Mouse (Mus musculus) forelimb bud, embryonic 11.5 days (tissue): Measurements from ENCODE around the gene St3gal3.
A peak's percentile ranks its signal among the peaks of the same experiment; 100 is the strongest.

Experiments used
- DNase-seq: peaks from one replicate; pipeline ENCODE4 v3.0.0-alpha.2; 2012; ENCODE audit warnings: low read depth, low spot score

St3gal3 gene

GRCm38 (mm10) chr4:117928699-117929241 is 205.9 kb downstream of the St3gal3 start:
- DNase-seq, result peak; percentile 67

DNA sequence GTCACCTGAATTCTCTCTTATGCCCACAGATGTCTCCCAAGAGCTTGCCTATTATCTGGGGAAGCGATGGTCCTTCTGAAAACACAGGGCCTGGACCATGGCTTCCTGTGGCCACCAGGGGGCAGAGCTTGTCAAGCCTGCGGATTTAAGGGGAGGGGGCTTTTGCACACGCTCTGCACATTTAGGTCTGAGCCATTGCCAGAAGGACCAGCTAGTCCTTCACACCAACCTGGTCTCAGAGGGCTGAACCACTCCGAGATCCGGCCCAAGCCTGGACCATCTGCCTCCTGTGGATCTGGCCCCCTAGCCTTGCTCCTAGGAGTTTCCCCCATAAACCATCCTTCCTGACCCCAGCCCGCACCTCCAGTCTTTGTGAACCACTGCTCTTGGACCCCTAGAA is 206.5 kb downstream of the St3gal3 start:
- peak; percentile 82 for DNase-seq

DNA sequence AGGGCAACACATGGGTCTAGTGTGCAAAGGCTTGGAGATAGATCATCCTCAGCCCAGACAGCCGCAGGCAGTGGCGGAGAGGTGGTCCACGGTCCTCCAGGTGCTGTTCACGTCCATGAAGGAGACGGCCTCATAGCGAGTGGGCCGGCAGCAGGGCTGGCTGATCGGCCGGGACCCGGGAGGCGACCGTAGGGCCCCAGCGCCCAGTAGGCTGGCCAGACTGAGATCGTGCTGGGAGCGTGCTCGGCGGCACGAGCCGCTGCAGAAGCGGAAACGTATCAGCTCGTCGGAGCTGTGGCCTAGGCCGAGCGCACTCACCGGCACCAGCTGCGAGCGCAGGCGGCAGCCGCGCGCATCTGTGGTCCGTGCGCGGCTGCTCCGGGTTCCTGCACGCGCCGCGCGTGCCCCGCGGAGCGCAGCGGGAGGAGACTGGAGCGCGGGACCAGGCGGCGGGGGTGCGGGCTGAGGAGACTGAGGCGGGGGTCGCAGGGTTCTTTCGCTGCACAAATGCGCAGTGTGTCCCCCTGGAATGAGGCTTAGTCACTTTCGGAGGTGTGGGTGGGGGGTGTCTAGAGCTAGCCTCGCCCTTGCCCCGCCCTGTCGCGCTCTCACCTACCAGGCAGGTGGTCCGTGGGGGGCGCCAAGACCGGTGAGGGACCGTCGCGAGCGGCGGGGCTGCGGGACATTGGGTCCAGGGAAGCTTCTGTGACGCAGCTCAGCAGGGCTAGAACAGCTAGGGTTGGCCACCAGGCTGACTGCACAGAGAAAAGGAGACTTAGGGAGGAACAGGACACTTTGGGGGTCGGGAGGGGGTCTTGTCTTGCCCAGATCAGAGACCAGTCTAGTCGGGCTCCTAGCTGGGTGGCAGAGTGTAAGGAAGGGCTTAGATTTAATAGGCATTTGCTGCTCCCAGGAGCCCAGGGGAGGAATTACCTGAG is 207.9 kb downstream of the St3gal3 start:
- DNase-seq, result peak; percentile 53

GRCm38 (mm10) chr4:117924916-117925315 is 209.8 kb downstream of the St3gal3 start:
- DNase-seq, result no peak

- no peak for DNase-seq
These were observed 211.3 kb downstream of the St3gal3 start for GRCm38 (mm10) chr4:117923450-117923849.

- DNase-seq, result no peak
These were observed 213.4 kb downstream of the St3gal3 start for GRCm38 (mm10) chr4:117921358-117921757.

- DNase-seq, result no peak
These were observed 216.0 kb downstream of the St3gal3 start for GRCm38 (mm10) chr4:117918762-117919161.

- DNase-seq, result no peak
These were observed 216.5 kb downstream of the St3gal3 start for GRCm38 (mm10) chr4:117918261-117918660.

GRCm38 (mm10) chr4:117917847-117918246 is 216.9 kb downstream of the St3gal3 start:
- DNase-seq, result no peak

GRCm38 (mm10) chr4:117917402-117917801 is 217.3 kb downstream of the St3gal3 start:
- DNase-seq, result no peak

- DNase-seq, result no peak
These were observed 218.3 kb downstream of the St3gal3 start for GRCm38 (mm10) chr4:117916386-117916785.

- no peak for DNase-seq
These were observed 219.1 kb downstream of the St3gal3 start for GRCm38 (mm10) chr4:117915489-117916105.

- peak; percentile 94 for DNase-seq
These were observed 219.9 kb downstream of the St3gal3 start, which contains the start of gene Ipo13 for GRCm38 (mm10) chr4:117914591-117915442. Gene Ipo13 (minus strand): TSS chr4:117914999.

DNA sequence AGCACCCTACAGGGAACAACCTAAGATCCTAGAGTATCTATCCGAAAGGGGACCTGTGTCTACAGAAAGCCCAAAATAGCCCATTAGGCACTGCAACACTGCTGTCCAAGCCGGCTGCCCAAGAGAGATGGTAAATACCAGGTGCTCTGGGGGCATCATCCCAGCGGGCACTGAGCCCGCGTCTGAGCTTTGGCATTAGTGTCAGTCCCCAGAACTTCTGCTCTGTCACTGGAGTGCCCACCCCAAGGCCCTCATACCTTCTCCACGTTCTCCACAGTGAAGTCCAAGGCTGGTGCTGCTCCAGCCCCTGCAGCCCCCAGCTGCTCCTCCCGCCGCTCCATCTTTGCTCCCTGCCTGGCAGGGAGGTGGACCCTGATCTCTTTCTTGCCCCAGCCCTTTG is 220.7 kb downstream of the St3gal3 start:
- no peak for DNase-seq

- no peak for DNase-seq
These were observed 221.3 kb downstream of the St3gal3 start for GRCm38 (mm10) chr4:117913421-117913820.

GRCm38 (mm10) chr4:117912685-117913273 is 221.9 kb downstream of the St3gal3 start:
- DNase-seq, result no peak

- DNase-seq, result no peak
These were observed 222.6 kb downstream of the St3gal3 start for GRCm38 (mm10) chr4:117912131-117912561.

DNA sequence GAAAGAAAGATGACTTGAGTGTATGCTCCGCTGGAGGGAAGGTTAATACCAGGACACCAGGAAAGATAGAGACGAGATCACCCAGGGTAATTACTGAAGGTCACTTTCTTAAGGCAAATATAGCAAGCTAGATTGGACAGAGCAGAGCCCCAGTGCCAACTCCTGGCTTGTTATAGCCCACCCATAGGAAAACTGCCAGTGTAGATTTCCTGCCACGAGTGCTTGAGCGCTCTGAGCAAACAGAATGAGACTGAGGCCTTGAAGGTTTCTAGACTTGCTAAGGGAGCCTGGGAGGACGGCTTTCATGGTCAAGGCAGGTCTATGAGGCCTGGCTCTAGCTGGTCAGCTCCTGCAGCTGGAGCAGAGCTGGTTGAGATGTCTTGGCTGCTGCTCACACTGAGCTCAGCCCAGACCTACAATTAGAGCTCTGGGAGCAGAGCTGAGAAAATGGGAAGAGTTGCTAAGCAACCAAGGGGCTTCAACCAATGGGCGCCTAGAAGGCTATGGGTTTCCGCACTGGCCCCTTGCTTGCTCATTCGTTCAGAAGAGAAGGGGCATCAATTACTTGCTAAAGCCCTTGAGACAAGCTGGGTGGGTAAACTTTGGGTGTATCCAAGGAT is 225.8 kb downstream of the St3gal3 start:
- no peak for DNase-seq

DNA sequence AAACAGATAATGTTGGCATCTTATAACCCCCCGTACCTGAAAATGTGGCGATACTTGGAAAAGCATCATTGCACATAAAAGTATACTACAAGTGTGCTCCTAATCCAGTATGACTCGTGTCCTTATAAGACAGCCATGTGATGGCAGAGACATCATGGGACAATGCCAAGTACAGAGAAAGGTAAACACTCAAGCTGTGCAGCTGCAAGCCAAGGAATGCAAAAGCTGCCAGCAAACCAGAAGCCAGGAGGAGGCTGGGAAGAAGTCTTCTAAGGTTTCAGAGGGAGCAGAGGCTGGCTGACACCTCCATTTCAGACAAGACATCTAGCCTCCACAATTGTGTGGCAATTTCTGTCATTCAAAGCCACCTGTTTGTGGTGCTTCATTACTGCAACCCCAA is 228.5 kb downstream of the St3gal3 start:
- no peak for DNase-seq

- DNase-seq, result no peak
These were observed 230.0 kb downstream of the St3gal3 start for GRCm38 (mm10) chr4:117904761-117905160.

GRCm38 (mm10) chr4:117904094-117904493 is 230.6 kb downstream of the St3gal3 start:
- no peak for DNase-seq
